Mouse (Mus musculus): ENCODE measurements at regions not wholly inside any gene's neighbourhood (a gene's known extent, or its start where the extent isn't known, plus 50 kb on each side); places are given as distances from the start of the nearest gene placed in this dataset.

DNA sequence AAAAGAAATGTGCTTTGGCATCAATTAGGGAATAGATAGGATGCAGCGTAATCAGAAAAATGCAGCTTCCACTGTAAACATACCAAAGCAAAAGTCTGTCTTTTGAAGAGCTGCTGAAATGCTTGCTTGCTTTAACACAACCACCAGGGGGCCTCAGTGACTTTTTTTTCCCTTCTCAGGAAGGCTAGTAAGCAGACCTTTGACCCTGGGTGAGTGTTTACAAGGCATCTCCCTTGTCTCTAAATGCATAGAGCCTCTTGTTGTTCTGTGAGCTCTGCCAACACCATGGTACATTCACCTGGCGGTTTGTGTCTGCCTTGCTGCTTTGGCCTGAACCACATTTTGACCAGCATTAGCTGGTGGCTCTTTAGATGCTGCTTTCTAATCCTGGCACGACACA is 191.9 kb upstream of the C9orf72 start:
- no peak for DNase-seq (ENCODE audit: low read depth)

DNA sequence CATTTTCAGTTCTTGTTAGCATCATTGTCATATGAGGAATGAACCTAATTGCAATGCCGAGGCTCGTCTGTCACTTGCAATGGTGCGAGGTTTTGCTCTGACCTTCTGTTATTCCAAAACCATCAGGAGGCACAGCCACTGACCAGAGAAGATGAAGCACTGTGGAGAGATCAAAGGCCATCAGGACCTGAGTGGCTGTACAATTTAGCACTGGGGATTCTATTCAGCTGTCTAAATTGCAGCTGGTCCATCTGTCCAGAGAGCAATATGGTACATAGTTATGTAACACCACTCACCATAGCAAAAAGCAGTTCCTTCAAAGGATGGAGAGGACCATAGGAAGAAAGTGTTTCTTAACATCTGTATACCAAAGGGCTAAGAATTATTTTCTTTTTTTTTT is 187.5 kb upstream of the C9orf72 start:
- no peak for DNase-seq (ENCODE audit: low read depth)

DNA sequence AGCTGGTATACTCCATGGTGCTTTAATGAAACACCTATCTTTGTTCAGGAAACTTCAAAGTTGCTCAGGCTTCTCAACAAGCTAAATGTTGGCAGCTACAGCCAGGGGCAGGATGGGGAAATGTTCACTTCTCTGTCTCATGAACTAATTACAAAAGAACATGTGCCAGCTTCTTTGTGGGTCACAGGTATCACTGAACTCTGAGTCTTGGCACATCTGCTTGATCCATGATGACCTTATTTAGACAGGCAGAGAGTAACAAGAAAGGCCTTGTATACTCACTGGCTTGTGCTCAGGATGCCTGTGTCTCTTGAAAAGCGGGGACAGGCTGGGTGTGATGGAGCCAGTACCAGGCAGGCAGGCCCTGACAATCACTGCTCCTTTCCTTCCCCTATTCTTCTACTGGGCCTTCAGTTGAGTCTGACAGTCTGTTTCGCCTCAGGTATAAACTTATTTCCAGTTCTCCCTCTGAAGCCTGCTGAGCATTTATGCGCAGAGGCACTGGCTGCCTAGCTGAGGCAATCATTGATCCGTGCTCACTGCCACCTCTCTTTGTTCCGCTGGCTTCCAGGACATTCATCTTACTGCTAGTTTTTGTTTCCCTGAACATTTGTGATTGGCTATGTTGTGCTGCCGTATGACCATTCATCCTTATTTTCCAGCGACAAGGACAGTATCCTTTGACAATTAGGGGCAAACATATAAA is 179.5 kb upstream of the C9orf72 start:
- peak; percentile 4 for DNase-seq (ENCODE audit: low read depth)

DNA sequence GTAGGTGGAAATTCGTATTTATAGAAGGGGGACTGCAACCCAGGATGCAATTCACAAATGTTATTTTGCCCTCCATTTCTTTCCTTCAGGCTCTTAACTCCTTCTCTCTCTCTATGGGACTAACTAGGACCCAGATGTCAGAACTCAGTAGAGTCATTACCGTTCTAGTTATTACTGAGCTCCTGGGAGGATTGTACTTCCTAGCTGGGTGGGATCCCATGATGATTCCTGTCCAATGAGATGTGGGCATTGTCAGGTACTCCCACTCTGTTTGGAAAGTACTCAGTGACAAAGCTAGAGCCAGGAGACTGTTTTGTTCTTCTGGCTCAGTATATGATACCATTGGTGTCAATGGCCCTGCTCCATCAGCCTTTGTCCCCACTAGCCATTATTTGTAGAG is 178.1 kb upstream of the C9orf72 start:
- no peak for DNase-seq (ENCODE audit: low read depth)

DNA sequence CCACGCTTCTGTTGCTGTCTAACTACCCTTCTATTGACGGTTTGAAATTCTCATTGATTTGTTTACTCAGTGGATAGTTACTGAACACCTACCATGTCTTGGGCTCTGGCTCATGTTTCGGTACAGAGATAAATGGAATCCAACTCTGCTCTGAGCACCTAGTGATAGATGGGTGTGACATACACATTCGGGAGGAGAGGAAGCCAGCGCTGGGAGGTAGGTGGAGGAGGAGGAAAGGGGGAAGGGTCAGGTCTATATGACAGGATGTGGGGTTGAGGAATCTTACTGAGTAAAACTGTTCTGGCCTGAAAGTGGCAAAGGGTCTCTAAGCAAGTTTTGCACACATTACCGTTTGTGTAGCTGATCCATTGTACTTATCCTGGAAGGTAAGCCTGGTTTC is 177.6 kb upstream of the C9orf72 start:
- DNase-seq (ENCODE audit: low read depth), result no peak

DNA sequence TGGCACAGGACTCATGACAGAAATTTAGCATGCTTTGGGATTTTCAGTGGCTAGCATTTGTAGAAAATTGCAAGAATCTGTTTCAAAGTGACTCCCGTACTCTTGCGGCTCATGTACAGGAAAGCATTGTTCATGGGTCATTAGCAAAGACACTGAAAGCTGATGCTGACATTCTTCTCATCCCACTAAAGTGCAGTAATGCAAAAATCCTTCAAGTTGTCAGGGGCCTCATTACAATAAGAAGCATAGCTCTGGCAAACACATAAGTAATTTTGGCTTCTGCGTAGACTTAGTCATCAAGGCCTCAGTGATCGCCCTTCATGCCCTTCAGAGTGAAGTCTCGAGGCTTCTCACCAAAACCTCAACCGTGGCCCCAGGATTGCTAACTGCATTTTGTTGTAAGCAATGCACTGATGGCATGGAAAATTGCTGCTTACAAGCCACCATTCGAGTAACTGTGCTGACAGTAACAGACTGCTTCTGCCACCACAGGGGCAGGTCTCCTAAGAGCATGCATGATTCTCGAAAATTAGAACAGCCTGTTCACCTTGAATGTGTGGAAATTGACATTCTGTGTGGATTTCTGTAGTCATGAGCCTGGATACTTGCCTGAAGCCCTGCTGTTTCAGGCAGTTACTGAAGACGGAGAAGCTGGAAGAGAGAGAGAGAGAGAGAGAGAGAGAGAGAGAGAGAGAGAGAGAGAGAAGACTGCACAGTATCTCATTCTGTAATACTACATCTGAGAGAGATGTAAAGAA is 176.6 kb upstream of the C9orf72 start:
- no peak for DNase-seq (ENCODE audit: low read depth)

DNA sequence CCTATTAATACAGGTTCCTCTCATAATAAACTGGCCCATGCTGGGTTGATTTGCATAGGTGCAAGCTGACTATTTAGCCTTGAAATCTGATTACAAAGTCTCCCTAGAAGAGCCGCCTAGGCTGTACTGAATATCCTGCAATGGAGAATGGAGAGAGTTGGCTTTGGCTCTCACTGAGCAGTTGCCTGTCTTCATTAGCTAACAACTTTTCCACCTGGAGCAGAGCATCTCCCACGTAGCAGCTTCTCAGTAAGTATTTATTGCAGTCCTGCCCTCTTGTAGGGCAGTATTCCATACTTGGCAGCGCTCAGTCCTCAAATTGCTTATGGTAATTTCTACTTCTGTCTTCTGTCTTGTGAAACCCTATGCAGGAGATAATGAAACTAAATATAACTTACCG is 175.8 kb upstream of the C9orf72 start:
- no peak for DNase-seq (ENCODE audit: low read depth)

DNA sequence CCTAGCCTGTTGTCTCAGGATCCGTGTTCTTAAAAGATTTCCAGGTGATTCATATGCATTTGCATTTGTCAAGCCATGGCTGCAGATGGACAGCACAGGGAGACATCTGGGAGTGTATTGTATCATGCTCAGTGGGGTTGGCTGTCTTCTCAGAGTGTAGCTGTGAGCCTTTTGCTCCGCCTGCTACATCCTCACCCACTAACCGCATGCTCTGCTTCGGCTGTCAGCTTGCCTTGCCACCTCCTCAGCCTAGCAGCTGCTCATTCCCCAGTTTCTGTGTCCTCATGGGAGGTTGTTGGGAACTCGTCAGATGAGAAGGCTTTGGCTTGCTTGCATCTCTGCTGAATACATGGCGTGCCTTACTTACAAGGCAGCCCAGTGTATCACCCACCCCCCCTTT is 174.5 kb upstream of the C9orf72 start:
- DNase-seq (ENCODE audit: low read depth), result no peak

DNA sequence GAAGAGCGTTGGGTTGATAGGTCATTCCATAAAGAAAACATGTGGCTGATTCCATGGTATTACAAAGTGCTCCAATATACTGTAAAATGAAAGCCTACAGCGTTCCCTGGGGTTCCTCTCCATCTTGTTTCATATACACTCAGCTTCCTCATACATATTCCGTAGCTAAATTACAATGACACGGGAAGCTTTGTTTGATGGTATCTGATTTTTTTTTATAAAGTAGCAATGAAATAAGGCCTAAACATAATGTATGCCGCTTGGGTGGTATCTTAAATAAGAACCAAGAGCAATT is 169.6 kb upstream of the C9orf72 start:
- DNase-seq (ENCODE audit: low read depth), result no peak

DNA sequence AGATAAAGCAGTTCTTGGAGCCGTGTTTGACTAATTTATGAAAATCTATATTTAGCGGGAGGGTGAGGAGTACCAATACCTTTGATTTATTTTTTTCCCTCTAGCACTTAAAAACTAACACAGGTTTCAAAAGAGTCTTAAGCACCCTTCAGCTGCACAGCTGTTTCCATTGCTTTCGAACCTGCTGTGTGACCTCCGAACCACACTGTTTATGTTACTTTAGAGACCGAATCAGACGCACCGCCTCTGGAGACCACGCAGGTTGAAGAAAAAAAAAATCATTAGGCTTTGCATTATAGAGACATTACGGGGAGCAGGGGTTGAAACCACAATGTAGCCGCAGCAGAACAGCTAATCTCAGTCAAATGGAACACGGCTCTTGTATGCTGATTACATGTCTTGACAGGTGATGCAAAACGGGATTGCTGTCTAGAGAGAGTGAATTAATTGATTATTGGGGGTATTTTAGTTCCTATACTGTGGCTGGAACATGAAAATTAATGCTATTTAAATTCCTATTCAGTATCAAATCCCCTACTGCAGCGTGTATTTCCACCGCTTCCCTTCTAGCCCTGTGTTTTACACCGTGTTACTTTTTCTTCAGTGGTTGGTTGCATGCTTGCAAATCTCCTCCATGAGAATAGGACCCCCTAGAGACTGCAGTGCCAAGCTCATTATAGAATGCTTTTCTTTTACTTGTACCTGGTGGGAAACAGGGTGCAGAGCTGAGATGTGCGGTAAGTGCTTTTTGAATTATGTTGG is 169.0 kb upstream of the C9orf72 start:
- DNase-seq (ENCODE audit: low read depth), result no peak

DNA sequence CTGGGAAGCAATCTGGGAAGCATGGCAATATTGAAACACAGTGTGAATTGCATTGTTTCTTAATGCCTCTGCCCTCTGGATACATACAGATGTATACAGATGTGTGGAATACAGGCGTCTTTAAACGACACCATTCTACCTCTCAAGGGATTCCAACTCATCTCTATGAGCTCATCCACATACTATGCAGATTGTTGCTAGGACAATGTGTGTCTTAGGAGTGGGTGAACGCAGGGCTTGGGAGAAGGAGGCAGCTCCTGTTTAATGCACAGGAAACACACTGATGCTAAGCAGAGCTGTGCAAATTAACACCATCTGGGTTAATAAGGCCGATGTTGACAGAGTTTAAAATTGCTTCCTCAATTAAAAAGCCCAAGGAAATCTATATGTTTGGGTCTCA is 149.8 kb upstream of the C9orf72 start:
- DNase-seq (ENCODE audit: low read depth), result no peak

DNA sequence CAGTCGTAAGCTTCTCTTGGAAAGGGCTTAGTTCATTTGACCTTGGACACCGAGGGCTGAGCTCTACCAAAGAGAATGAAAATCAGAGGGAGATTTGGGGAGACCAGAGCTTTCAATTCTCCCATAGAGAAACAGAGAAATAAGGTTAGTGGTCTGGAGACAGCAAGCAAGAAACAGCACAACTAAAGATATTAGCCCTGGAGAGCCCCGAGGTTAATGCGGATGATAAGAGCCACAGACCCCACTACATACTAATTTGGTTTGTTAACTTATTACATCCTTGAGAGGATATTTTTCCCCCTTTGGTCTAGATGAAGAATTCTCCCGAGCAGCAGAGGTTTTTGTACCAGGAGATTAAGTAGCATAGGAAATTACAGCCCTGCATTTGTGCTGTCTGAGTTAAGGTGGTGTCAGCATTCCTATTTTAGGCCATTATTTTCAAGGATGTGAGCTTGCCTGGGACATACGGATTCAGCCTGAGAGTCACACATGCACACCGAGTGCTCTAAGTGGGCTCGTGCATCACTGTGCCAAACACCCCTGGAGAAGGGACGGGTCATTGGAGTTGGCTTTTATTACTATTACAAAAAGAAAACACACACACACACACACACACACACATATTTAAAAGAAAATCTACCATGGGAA is 147.4 kb upstream of the C9orf72 start:
- no peak for DNase-seq (ENCODE audit: low read depth)

DNA sequence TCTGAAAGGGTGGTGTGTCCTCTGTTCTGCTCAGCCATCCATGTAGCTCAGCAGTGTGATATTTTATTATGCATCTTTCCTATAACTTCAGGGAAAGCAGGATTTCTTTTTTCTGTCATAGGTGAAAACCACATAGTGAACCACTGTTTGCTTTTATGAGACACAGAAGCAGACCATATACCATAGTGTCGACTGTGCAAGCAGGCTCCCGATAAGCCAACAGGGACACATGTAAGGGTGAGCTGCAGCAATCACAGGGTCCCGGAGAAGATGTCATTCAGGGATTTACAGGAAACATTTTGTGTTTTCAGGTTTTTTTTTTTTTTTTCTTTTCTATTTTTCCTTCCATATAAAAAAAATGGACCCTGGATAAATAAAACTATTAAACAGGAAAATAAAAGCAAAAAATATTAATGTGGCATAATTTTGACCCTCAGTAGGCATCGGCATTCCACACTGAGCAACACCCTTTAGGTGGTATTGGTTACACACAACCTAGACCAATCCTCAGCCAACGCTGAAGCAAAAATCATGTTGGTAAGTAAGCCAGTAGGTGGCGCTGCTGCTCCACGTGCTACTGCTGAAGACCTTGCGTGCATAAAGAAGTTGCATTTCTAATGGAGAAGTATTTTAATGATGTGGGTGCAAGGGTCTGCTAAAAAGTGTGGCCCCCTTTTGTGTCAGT is 146.7 kb upstream of the C9orf72 start:
- DNase-seq (ENCODE audit: low read depth), result no peak

DNA sequence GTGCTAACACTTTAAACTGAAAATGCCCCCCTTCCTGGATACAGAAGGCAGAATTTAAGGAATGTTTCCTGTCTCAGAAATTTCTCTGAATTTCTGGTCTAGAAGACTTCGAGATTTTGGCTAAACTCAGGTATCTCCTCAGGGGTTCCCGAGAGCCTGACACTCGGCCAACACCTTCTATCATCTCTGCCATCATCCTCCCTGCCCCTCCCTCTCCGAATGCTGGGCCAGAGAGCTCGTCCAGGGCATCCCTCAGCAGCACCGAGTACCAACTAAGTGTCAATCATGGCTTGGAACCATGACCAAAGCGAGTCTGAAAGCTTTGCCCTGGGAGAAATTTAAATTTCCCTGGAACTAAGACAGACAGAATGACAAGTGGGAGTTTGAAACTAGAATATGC is 138.2 kb upstream of the C9orf72 start:
- no peak for DNase-seq (ENCODE audit: low read depth)

DNA sequence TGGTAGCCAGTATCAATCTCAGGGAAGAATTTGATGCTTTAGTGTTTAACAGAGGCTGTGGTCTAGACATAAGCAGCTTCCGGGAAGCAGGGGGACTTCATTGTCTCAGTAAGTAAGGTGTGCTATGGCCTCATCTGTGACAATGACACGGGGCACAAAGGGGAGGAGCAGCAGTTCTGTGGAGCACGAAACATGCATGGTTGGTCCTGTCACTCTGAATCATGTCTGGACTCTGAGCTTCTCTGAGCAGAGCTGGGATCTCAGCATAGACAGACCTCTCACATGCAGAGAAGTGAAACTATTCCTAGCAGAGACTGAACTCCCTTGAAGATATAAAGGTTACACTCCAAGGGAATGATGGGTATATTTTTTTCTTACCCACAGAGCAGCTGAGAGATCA is 136.2 kb upstream of the C9orf72 start:
- no peak for DNase-seq (ENCODE audit: low read depth)

DNA sequence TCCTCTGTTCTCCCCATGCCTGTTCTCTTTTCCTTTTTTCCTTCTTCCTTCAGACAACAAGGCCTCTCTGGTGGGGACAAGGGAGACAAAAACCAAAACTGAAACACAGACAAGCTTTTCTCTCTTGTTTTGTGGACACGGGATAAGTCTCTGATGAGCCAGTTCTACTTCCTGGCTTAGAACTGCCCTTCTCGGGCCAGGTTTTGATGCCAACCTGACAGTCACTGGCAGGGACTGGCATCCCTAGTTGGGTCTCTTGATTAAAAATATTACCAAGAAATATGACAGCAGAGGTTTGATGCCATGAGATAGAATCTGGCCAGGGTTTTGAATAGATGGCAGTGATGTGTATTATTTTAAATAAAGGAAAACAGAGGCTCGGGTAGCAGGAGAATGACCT is 133.4 kb upstream of the C9orf72 start:
- DNase-seq (ENCODE audit: low read depth), result no peak

DNA sequence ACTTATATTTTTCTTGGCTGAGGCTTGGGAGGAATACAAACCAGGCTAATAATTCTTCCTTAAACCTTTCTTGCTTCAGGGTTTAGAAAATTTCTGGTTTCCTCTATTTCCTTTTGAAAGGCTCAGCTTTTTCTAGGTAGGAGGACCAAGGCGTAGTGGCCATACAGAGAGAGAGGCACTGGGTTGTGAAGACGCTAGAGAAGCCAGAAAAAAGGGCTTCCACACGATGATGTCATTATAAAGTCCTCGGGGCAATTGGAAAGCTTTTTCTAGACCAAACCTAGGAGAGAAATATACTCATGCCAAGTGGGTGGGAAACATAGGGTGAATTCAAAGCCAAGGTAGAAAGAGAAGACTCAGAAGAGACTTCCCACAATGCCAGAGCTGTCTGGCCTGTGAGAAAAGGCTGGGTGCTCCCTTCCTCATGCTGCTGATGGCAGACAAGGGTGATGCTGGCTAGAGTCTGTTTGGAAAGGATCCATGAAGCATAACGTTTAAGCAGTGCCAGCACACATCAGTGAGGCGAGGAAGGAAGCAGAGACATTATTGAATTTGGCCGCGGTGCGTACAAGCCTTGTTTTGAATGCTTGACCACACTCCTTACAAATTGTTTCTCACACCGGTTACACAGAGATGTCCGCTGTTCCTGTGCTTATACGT is 131.1 kb upstream of the C9orf72 start:
- no peak for DNase-seq (ENCODE audit: low read depth)

DNA sequence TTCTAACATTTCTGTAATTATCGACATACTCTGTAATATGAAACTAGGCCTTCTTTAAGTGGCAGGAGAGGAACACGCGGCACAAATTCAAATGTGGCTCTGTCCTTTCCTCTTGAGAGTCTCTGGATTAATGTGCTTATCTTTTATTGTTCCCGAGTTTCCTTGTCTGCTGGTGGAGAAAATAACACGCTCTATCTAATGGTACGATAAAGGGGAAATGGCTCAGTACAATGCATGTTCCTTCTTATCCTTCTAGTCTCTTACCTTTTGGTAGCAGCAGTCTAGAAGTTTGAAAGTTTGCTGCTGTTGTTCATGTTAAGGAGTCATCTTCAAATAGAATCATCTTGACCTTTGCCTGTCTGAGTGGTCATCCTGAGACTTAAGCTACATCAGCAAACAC is 130.1 kb upstream of the C9orf72 start:
- no peak for DNase-seq (ENCODE audit: low read depth)

DNA sequence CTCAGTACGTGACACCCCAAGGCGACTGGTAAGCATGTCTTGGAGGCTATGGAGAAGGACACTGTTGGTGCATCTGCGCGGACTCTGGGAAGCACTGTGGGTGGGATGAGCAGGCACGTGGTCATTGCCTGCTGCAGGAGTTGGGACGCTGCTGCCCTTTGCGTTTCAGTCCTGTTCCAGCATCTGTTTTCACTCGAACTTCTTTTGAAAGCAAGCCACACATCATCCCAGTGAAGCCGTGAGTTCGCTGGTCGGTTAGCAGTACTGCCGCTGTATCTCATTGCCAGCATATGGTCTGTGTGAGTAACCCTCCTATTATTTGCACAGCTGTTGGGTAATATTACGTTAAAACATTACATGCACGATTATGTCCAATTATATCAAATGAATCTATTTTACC is 128.1 kb upstream of the C9orf72 start:
- no peak for DNase-seq (ENCODE audit: low read depth)

DNA sequence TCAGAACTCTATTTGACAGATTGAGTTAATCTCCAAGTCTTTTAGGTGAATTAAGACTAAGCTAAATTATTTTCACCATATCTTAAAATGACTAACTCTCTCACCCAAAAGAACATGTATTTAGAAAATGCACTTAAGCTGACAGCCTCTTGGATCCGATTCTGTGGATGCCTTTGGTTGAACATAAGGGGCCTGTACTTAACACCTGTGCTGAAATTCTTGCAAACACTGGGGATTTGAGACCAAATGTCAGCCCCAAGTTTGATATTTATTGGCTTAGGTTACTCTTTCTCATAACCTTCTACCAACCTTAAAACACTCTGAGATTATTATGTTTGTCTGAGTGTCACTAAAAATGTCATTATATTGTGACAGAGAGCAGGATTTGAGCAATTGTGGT is 126.6 kb upstream of the C9orf72 start:
- DNase-seq (ENCODE audit: low read depth), result no peak

DNA sequence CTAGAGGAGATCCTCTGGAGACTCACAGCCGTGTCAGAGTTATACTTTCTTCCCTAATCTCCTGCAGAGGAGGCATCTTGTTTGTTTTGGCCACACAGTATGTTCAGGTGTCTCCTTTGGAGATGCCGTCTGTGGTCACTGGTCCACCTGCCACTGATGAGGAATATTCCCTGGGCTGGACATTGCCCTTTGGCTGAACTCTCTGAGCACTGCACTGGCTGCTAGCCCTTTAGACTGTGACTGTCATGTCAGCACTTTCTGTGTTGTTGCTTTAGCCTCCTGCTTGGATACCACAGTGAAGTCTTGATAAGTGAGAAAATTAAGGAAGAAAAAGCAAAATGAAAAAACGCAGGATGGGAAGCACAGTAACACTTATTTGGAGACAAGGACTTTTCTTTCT is 124.5 kb upstream of the C9orf72 start:
- no peak for DNase-seq (ENCODE audit: low read depth)

DNA sequence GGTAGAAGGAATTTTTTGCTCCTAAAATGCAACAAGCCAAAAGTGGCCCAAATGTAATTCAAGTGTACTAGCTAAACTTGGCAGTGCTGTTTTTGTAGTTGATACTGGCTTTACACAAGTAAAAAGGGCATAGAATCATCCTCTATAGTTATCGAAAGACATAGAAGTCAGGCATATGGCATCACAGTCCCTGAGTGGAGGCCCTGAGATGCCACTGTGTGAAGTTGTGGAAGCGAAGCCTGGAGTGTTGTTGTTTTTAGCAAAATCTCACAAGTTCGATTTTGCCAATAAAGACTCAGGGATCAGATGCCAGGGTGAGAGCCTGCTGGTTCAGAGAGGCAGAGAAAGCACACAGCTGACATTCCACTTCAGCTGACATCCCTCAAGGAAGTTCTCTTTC is 121.6 kb upstream of the C9orf72 start:
- no peak for DNase-seq (ENCODE audit: low read depth)
